Mouse (Mus musculus) cerebellum, adult 9-10 months (tissue): ENCODE measurements around the gene Isg20.

Experiments used
- DNase-seq: peaks from one replicate; pipeline ENCODE4 v3.0.0; 2022

The Isg20 gene

DNA sequence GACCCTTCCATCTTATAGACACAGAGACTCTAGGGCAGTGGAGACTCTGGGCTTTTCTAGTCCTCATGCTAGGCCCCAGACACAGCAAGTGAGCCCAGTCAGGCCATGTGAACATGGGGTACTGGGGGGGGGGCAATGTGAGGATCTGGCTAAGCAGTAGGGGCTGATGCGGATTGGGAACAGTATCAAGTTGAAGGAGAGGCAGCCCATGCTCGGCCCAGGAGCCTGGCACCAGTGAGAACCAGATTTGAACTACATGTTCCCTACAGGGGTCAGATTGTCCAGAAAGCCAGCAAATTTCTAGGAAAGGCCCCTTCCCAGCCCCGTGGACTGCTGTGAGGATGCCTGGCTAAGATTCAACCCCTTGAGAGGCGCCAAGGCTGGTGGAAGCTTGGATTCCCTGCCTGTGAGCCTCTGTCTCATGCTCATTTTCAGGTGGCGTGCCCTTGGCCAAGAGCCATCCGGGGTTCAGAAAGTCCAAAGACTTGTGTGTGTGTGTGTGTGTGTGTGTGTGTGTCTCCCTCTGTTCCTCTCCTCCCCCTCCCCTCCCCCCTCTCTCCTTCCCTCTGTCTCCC is 45.4 kb downstream of the Isg20 start:
- DNase-seq = no peak

DNA sequence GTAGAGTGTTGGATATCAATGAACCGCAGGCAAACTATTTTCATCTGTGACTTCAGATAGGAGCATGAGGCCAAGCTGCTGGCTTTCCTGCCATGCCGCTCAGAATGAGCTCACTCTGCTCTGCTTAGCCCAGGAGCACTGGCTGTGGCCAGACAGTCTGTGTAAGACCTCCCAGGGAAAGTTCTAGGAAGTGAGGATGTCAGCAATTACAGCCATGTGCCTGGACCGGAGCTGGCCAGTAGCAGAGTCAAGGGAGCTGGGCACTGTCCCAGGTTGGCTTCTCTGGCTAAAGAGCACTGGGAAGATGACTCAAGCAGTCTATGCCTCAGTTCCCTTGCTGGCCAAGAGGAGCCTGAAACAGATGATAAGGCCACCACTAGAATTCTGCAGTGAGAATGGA is 50.7 kb downstream of the Isg20 start:
- no peak for DNase-seq
